Mouse (Mus musculus) liver, embryonic 11.5 days (tissue): ENCODE results near the gene Upk3bl. TPM values are rescaled to one million over a fixed set of nuclear protein-coding genes. Genes with fewer than 3 reads are reported as not detected.

Source experiments
- ATAC-seq: fragments of 200-750 bp; cut with Nextera tagmentation; replicated peaks from 2 replicates; pipeline ENCODE4 v1.8.0; 2017; ENCODE audit warnings: moderate number of reproducible peaks, mild to moderate bottlenecking, moderate TSS enrichment, moderate library complexity; ENCODE audit not compliant: low FRiP score
- DNase-seq: peaks from one replicate; pipeline ENCODE4 v3.0.0-alpha.2; 2017; ENCODE audit warnings: low spot score
- H3K27ac ChIP-seq: fragments of 300-500 bp; sonication (generic); 2 replicates; pipeline ENCODE4 v1.5.1; 2014; ENCODE audit warnings: mild to moderate bottlenecking, low read depth, low read length, control low read depth
- H3K27me3 ChIP-seq: fragments of 300-500 bp; sonication (generic); replicated peaks from 2 replicates; pipeline ENCODE4 v1.6.1; 2014; ENCODE audit warnings: low read length, mixed read lengths; ENCODE audit not compliant: control insufficient read depth, insufficient read depth
- H3K36me3 ChIP-seq: fragments of 300-500 bp; sonication (generic); 2 replicates; pipeline ENCODE4 v1.6.1; 2014; ENCODE audit warnings: mild to moderate bottlenecking, low read length, moderate library complexity, mixed read lengths; ENCODE audit not compliant: control insufficient read depth, insufficient read depth
- H3K4me1 ChIP-seq: fragments of 300-500 bp; sonication (generic); replicated peaks from 2 replicates; pipeline ENCODE4 v1.6.1; 2014; ENCODE audit warnings: low read length, mixed read lengths; ENCODE audit not compliant: control insufficient read depth, insufficient read depth
- H3K4me2 ChIP-seq: fragments of 300-500 bp; sonication (generic); 2 replicates; pipeline ENCODE4 v1.6.1; 2014; ENCODE audit warnings: mild to moderate bottlenecking, control low read depth, moderate library complexity
- H3K4me3 ChIP-seq: fragments of 300-500 bp; sonication (generic); 2 replicates; pipeline ENCODE4 v1.5.1; 2014; ENCODE audit warnings: low read depth, low read length, control low read depth
- H3K9ac ChIP-seq: fragments of 300-500 bp; sonication (generic); 2 replicates; pipeline ENCODE4 v1.6.1; 2014; ENCODE audit warnings: low read depth, low read length, control low read depth
- H3K9me3 ChIP-seq: fragments of 300-500 bp; sonication (generic); 2 replicates; pipeline ENCODE4 v1.6.1; 2016; ENCODE audit warnings: low read length, inconsistent platforms, mixed read lengths; ENCODE audit not compliant: control insufficient read depth
- WGBS: fragments of 180-500 bp; shearing (Covaris S2); extraction: QIAGEN DNeasy Blood & Tissue Kit; methylation state at CpG from one replicate; pipeline ENCODE4 v1.1.7; 2014; 5-methylcytosine and 5-hydroxymethylcytosine counted together
- polyA plus RNA-seq: library from polyadenylated mRNA; unstranded; fragments of >200 nt; fragmentation: Nextera tagmentation; extraction: Ambion mirVana; gene quantifications from 2 replicates; pipeline ENCODE4 v1.2.1, GENCODE M21; 2014

Gene Upk3bl
- polyA plus RNA-seq = 0.78 and 0.97 TPM in 2 replicates

GRCm38 (mm10) chr5:136054301-136055077 lies at the start of gene Upk3bl:
Gene Upk3bl (plus strand): TSS chr5:136054492.
- no peak within 1 kb of the TSS for H3K4me2 ChIP-seq
- ATAC-seq (no peak), DNase-seq (no peak)
- H3K27me3 ChIP-seq = peaks cover 5% of the 10 kb centered on the region; the same call in 1 of the 2 replicates
- H3K4me3 ChIP-seq = no peak within 1 kb of the TSS
- no peaks in the 10 kb centered on the region for H3K9me3 ChIP-seq
- H3K4me1 ChIP-seq = no peaks in the 10 kb centered on the region
- no peak within 1 kb of the TSS for H3K27ac ChIP-seq
- 82% methylated on average over 11 of the region's 11 CpGs for WGBS
- H3K9ac ChIP-seq = no peak within 1 kb of the TSS
- H3K36me3 ChIP-seq = no peaks in the 10 kb centered on the region

GRCm38 (mm10) chr5:136004537-136004936 lies 49.8 kb upstream of the Upk3bl start:
- no peaks in the 10 kb centered on the region for H3K27me3 ChIP-seq
- DNase-seq (no peak), ATAC-seq (no peak)
- no peak overlapping the region for H3K4me3 ChIP-seq
- H3K9me3 ChIP-seq = no peaks in the 10 kb centered on the region
- no peaks in the 10 kb centered on the region; the same call in 1 of the 2 replicates for H3K36me3 ChIP-seq
- no peak overlapping the region for H3K4me2 ChIP-seq
- no peak overlapping the region for H3K27ac ChIP-seq
- peaks cover 2% of the 10 kb centered on the region; the same call in 1 of the 2 replicates for H3K4me1 ChIP-seq
- 80% methylated on average over 4 of the region's 4 CpGs for WGBS
- no peak overlapping the region for H3K9ac ChIP-seq

- 67% methylated on average over 7 of the region's 7 CpGs for WGBS
- H3K27ac ChIP-seq = no peak overlapping the region
Observed at GRCm38 (mm10) chr5:136007745-136008144, 46.5 kb upstream of the Upk3bl start.

GRCm38 (mm10) chr5:136014877-136015276 lies 39.4 kb upstream of the Upk3bl start:
- Histone ChIP-seq H3K27ac (no peak overlapping the region), H3K36me3 (peaks cover 10% of the 10 kb centered on the region; the same call in 1 of the 2 replicates)
- WGBS = 80% methylated on average over 10 of the region's 10 CpGs

More at GRCm38 (mm10) chr5:136007745-136008144, 46.5 kb upstream of the Upk3bl start:
- no peak for DNase-seq
- H3K9ac ChIP-seq = no peak overlapping the region
- no peak overlapping the region for H3K4me2 ChIP-seq
- no peak overlapping the region for H3K4me3 ChIP-seq
- no peaks in the 10 kb centered on the region for H3K27me3 ChIP-seq
- no peak for ATAC-seq
- peaks cover 10% of the 10 kb centered on the region; the same call in 1 of the 2 replicates for H3K36me3 ChIP-seq
- no peaks in the 10 kb centered on the region for H3K9me3 ChIP-seq
- H3K4me1 ChIP-seq = peaks cover 2% of the 10 kb centered on the region; the same call in 1 of the 2 replicates

GRCm38 (mm10) chr5:136015586-136015985 lies 38.7 kb upstream of the Upk3bl start:
- H3K9me3 ChIP-seq = no peaks in the 10 kb centered on the region
- no peak overlapping the region for H3K4me3 ChIP-seq
- no peak overlapping the region for H3K4me2 ChIP-seq
- DNase-seq (no peak), ATAC-seq (no peak)
- H3K4me1 ChIP-seq = no peaks in the 10 kb centered on the region; the same call in 1 of the 2 replicates
- no peaks in the 10 kb centered on the region for H3K27me3 ChIP-seq
- no peak overlapping the region for H3K27ac ChIP-seq
- H3K36me3 ChIP-seq = peaks cover 9% of the 10 kb centered on the region; the same call in 1 of the 2 replicates
- no peak overlapping the region for H3K9ac ChIP-seq
- WGBS = 83% methylated on average over 10 of the region's 10 CpGs

More at GRCm38 (mm10) chr5:136014877-136015276, 39.4 kb upstream of the Upk3bl start:
- Histone ChIP-seq H3K4me1 (no peaks in the 10 kb centered on the region; the same call in 1 of the 2 replicates), H3K27me3 (no peaks in the 10 kb centered on the region), H3K4me2 (no peak overlapping the region), H3K9ac (no peak overlapping the region), H3K4me3 (no peak overlapping the region), H3K9me3 (no peaks in the 10 kb centered on the region)
- ATAC-seq (no peak), DNase-seq (no peak)

- H3K27ac ChIP-seq = no peak overlapping the region
- H3K9ac ChIP-seq = no peak overlapping the region
- DNase-seq (no peak), ATAC-seq (no peak)
- H3K4me3 ChIP-seq = no peak overlapping the region
- H3K27me3 ChIP-seq = no peaks in the 10 kb centered on the region
- H3K9me3 ChIP-seq = no peaks in the 10 kb centered on the region
- H3K4me1 ChIP-seq = no peaks in the 10 kb centered on the region; the same call in 1 of the 2 replicates
- peaks cover 7% of the 10 kb centered on the region; the same call in 1 of the 2 replicates for H3K36me3 ChIP-seq
- no peak overlapping the region for H3K4me2 ChIP-seq
- 83% methylated on average over 10 of the region's 10 CpGs for WGBS
Observed at GRCm38 (mm10) chr5:136016014-136016876, 38.0 kb upstream of the Upk3bl start.

GRCm38 (mm10) chr5:136017262-136017661 lies 37.0 kb upstream of the Upk3bl start:
- ATAC-seq (no peak), DNase-seq (no peak)
- H3K27me3 ChIP-seq = no peaks in the 10 kb centered on the region
- H3K4me3 ChIP-seq = no peak overlapping the region
- H3K9me3 ChIP-seq = no peaks in the 10 kb centered on the region
- H3K9ac ChIP-seq = no peak overlapping the region
- H3K4me2 ChIP-seq = no peak overlapping the region
- H3K27ac ChIP-seq = no peak overlapping the region
- H3K36me3 ChIP-seq = peaks cover 4% of the 10 kb centered on the region; the same call in 1 of the 2 replicates
- no peaks in the 10 kb centered on the region; the same call in 1 of the 2 replicates for H3K4me1 ChIP-seq
- WGBS = 80% methylated on average over 6 of the region's 6 CpGs

- WGBS = 69% methylated on average over 2 of the region's 2 CpGs
- Histone ChIP-seq H3K9me3 (no peaks in the 10 kb centered on the region), H3K9ac (no peak overlapping the region), H3K27ac (no peak overlapping the region), H3K36me3 (no peaks in the 10 kb centered on the region; the same call in 1 of the 2 replicates), H3K4me3 (no peak overlapping the region), H3K4me1 (no peaks in the 10 kb centered on the region; the same call in 1 of the 2 replicates), H3K4me2 (no peak overlapping the region), H3K27me3 (no peaks in the 10 kb centered on the region)
- ATAC-seq = no peak
- DNase-seq = no peak
Observed at GRCm38 (mm10) chr5:136018726-136019125, 35.6 kb upstream of the Upk3bl start.
